Mouse (Mus musculus): ENCODE data around the gene Setd5. TPM values are rescaled to one million over a fixed set of nuclear protein-coding genes. Genes with fewer than 3 reads are reported as not detected.
A peak's percentile ranks its signal among the peaks of the same experiment; 100 is the strongest.

Gene Setd5
- polyA plus RNA-seq, 1 experiment from 2014 or later = 63.9 TPM

DNA sequence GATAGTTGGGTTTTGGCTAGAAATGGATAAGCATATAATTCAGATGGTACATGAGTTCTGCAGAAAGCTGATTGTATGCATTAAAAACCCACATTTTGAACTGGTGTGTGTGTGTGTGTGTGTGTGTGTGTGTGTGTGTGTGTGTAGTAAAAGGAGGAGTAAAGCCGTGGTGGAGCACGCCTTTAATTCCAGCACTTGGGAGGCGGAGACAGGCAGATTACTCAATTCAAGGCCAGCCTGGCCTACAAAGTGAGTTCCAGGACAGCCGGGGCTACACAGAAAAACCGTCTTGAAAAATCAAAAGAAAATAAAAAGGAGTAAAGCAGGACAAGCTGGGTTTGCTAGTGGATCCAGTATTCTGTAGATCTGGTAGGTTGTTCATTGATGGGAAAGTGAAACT lies 20.5 kb downstream of the Setd5 start:
- no peak overlapping the region for H3K9ac ChIP-seq
- H3K4me3 ChIP-seq (replicated peaks) = no peak overlapping the region
- no peak for ATAC-seq (ENCODE audit: low FRiP score)
- H3K4me1 ChIP-seq = peaks cover 3% of the 10 kb centered on the region
- no peak overlapping the region for H3K27ac ChIP-seq
- H3K36me3 ChIP-seq (replicated peaks) = no peaks in the 10 kb centered on the region
- no peak overlapping the region for H3K4me2 ChIP-seq
- no peaks in the 10 kb centered on the region for H3K27me3 ChIP-seq
- no peaks in the 10 kb centered on the region for H3K9me3 ChIP-seq
- 88% methylated on average over 5 of the region's 5 CpGs for WGBS

DNA sequence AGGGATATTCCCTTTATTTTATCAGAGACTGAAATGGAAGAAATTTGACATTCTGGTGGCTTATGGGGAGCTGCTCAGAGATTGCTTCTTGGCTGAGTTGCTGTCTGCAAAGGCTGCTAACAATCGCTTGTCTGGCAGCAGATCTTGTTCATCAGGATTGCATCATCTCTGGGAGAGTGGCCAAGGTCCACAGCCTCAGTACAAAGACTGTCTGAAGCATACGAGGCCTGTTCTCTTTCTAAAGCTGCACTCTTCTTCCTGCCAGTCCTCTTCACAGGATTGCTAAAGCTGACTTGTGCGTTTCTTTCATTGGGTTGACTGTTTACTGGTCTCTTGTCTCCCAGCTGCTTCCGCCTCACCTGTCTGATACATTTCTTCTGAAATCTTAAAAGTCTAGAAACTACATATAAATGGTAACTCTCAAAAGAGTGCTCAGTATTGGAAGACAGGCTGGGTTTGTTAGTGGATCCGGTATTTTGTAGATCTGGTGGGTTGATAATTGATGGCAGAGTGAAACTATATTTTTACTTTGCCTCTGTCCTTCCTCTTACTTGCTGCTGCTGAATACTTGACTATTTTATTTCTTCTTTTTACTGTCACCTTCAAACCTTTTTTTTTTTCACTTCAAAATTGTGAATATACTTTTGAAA lies 22.6 kb downstream of the Setd5 start:
- no peak overlapping the region for H3K9ac ChIP-seq
- H3K36me3 ChIP-seq (replicated peaks) = no peaks in the 10 kb centered on the region
- H3K27me3 ChIP-seq = no peaks in the 10 kb centered on the region
- no peaks in the 10 kb centered on the region for H3K9me3 ChIP-seq
- 0 out of 2 replicates have a peak overlapping the region, but pooled peaks have one; percentile 4 for H3K4me2 ChIP-seq
- WGBS = 29% methylated on average over 5 of the region's 5 CpGs
- H3K27ac ChIP-seq = peak overlapping the region; percentile 71
- H3K4me3 ChIP-seq (replicated peaks) = no peak overlapping the region
- ATAC-seq (ENCODE audit: low FRiP score) = peak; percentile 80; the same call in 1 of the 2 replicates
- H3K4me1 ChIP-seq = peaks cover 3% of the 10 kb centered on the region

DNA sequence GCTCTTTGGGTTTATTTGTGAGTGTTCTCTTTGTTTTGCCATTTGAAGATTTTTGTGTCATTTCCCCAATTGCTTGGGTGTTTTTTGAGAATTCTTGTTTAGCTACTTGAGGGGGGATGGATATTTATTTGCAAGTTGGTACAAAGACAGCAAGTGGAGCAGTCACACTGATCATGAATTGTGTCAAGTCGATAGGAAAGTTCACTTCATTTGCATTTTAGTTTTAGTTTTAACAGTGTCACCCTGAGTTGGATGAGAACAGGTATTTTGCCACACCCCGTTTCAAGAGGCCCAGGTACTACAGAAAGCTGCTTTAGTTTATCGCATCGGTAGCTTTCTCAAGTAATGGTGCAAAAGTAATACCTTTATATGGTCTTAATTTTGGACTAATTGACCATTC lies 25.4 kb downstream of the Setd5 start:
- WGBS = 90% methylated on average over 4 of the region's 4 CpGs
- no peaks in the 10 kb centered on the region for H3K9me3 ChIP-seq
- no peak for ATAC-seq (ENCODE audit: low FRiP score)
- peaks cover 9% of the 10 kb centered on the region; the same call in 1 of the 2 replicates for H3K36me3 ChIP-seq (replicated peaks)
- no peak overlapping the region for H3K9ac ChIP-seq
- H3K27ac ChIP-seq = no peak overlapping the region
- no peaks in the 10 kb centered on the region for H3K27me3 ChIP-seq
- H3K4me3 ChIP-seq (replicated peaks) = no peak overlapping the region
- H3K4me1 ChIP-seq = peaks cover 3% of the 10 kb centered on the region
- H3K4me2 ChIP-seq = no peak overlapping the region

DNA sequence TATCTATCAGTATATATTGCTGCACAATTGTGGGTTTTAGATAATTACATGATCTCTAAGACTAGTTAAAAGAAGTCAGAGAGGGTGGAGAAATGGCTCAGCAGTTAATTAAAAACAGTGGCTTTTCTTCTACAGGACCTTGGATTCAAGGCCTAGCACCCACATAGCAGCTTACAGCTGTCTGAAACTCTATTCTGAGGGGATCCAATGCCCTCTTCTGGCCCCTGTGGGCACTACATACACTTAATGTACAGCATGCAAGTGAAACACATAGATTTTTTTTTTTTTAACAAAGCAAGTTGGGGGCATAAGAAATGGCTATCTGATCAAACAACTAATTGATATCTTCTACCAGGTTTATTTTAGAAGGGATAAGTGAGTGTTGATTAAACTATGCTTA lies 26.6 kb downstream of the Setd5 start:
- Histone ChIP-seq H3K9me3 (no peaks in the 10 kb centered on the region), H3K27me3 (no peaks in the 10 kb centered on the region), H3K27ac (no peak overlapping the region), H3K4me3 (replicated peaks) (no peak overlapping the region), H3K36me3 (replicated peaks) (peaks cover 12% of the 10 kb centered on the region; the same call in 1 of the 2 replicates), H3K4me2 (no peak overlapping the region), H3K9ac (no peak overlapping the region), H3K4me1 (peaks cover 3% of the 10 kb centered on the region)
- ATAC-seq (ENCODE audit: low FRiP score) = peak; percentile 55; the same call in 1 of the 2 replicates

DNA sequence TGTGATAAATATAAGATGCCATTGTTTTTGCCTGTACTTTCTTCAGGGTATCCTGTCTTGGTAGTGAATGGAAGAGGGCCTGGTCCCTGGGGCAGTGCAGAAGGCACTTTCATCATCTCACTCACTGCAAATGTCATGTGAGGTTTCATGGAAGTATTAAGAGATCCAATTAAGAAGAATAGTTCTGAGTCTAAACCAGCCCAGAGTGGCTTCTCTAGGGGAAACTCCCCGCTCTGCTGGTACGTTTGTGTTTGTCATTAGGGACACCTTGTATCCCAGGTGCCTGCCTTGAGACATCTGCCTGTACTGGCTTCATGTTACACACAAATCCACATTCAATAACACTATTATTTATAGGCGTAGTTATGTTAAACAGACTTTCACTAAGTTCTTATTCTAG lies 32.2 kb downstream of the Setd5 start:
- H3K27ac ChIP-seq = no peak overlapping the region
- no peaks in the 10 kb centered on the region for H3K27me3 ChIP-seq
- 87% methylated on average over 3 of the region's 3 CpGs for WGBS
- H3K9me3 ChIP-seq = no peaks in the 10 kb centered on the region
- no peak overlapping the region for H3K9ac ChIP-seq
- no peak overlapping the region for H3K4me2 ChIP-seq
- no peak overlapping the region for H3K4me3 ChIP-seq (replicated peaks)
- no peaks in the 10 kb centered on the region for H3K4me1 ChIP-seq
- ATAC-seq (ENCODE audit: low FRiP score) = no peak
- peaks cover 54% of the 10 kb centered on the region for H3K36me3 ChIP-seq (replicated peaks)

DNA sequence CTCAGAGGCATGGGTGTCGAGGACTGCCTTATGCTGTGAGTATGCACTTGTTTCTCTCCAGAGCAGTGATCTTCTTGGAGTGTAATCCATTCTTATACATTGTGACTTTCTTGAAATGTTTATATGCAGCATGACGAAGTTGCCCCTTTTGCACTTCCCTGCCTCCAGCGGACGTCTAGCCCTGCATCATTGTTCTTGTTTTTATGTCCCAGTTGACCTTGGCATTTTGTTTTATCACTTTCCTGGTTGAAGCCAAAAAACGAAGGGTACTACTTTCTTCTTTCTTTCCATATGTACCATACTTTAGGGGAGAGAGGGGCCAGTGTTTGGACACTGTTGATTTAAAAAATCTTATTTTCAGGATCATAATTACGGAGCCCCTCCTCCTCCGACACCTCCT lies 32.8 kb downstream of the Setd5 start:
- Histone ChIP-seq H3K36me3 (replicated peaks) (peaks cover 60% of the 10 kb centered on the region), H3K4me3 (replicated peaks) (no peak overlapping the region), H3K9ac (no peak overlapping the region), H3K9me3 (no peaks in the 10 kb centered on the region), H3K4me1 (no peaks in the 10 kb centered on the region), H3K4me2 (no peak overlapping the region), H3K27ac (no peak overlapping the region), H3K27me3 (no peaks in the 10 kb centered on the region)
- ATAC-seq (ENCODE audit: low FRiP score) = no peak
- 87% methylated on average over 7 of the region's 7 CpGs for WGBS

DNA sequence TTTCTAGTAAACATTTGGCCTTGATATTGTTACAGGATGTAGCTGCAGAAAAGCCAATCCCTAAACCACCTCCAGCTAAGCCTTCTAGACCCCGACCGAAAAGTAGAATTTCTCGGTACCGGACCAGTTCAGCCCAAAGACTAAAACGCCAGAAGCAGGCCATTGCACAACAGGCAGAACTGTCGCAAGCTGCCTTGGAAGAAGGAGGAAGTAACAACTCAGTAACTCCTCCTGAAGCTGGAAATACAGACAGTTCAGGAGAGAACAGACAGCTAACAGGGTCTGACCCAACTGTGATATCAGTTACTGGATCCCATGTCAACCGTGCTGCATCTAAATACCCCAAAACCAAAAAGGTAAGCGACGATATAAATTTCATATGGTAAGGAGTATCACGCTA lies 43.6 kb downstream of the Setd5 start:
- H3K9ac ChIP-seq = no peak overlapping the region
- H3K4me1 ChIP-seq = no peaks in the 10 kb centered on the region
- no peaks in the 10 kb centered on the region for H3K27me3 ChIP-seq
- H3K36me3 ChIP-seq (replicated peaks) = peaks cover 71% of the 10 kb centered on the region
- no peaks in the 10 kb centered on the region for H3K9me3 ChIP-seq
- no peak for ATAC-seq (ENCODE audit: low FRiP score)
- H3K4me2 ChIP-seq = no peak overlapping the region
- H3K27ac ChIP-seq = no peak overlapping the region
- H3K4me3 ChIP-seq (replicated peaks) = no peak overlapping the region
- 94% methylated on average over 10 of the region's 10 CpGs for WGBS

DNA sequence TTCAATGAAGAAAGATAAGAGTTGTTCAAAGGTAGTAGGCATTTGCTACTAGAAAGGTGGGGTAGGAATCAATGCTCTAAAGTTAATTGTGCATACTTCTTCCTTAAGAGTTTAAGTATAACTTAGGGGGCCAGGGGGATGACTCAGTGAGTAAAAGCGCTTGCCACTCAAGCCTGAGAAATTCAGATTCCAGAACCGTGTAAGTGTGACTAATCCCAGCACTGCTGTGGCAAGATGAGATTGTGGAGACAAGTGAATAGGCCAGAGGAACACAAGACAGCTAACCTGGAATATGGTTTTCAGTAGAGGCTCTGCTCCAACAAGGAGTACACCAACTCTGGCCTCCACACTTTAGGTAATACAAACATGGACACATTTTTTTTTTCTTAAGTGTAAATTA lies 56.2 kb downstream of the Setd5 start:
- WGBS = 85% methylated on average over 2 of the region's 2 CpGs
- no peak overlapping the region for H3K4me2 ChIP-seq
- no peaks in the 10 kb centered on the region for H3K9me3 ChIP-seq
- H3K9ac ChIP-seq = no peak overlapping the region
- H3K4me1 ChIP-seq = no peaks in the 10 kb centered on the region
- H3K27ac ChIP-seq = no peak overlapping the region
- ATAC-seq (ENCODE audit: low FRiP score) = no peak
- peaks cover 54% of the 10 kb centered on the region for H3K36me3 ChIP-seq (replicated peaks)
- no peak overlapping the region for H3K4me3 ChIP-seq (replicated peaks)
- H3K27me3 ChIP-seq = no peaks in the 10 kb centered on the region

DNA sequence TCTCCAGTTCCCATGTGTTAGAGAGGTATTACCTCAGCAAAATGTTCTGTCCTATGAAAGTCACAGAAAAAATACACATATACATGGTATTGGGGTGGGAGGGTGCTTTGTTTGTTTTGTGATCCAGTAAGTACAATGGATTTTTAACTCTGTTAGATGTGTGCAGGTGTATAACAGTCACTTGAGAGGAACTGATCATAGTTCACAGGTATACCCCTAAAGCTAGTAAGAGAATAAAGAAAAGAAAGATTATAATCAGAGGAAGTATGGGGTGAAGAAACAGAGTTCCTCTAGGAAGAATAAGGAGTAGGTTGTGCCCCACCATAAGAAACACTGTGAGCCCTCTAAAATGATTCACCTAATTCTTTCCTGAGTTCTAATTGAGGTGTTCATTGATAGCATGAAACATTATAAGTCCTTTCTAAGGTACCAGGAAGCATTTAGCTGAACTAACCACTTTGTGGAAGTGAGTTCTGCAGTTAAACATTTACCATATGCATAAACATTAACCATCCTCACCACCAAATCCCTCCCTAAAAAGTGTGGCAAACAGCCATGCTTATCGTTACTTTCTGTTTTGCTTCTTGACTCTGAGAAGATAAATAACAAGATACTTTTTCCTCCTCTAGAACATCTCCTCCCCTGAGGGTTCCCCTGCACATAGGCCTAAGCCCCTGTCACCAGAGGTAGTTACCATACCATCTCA lies 64.4 kb downstream of the Setd5 start:
- H3K9ac ChIP-seq = no peak overlapping the region
- no peak overlapping the region for H3K27ac ChIP-seq
- no peak overlapping the region for H3K4me3 ChIP-seq (replicated peaks)
- WGBS = 94% methylated on average over 1 of the region's 1 CpGs
- H3K9me3 ChIP-seq = no peaks in the 10 kb centered on the region
- H3K36me3 ChIP-seq (replicated peaks) = peaks cover 68% of the 10 kb centered on the region
- H3K4me2 ChIP-seq = no peak overlapping the region
- no peak for ATAC-seq (ENCODE audit: low FRiP score)
- no peaks in the 10 kb centered on the region for H3K4me1 ChIP-seq
- no peaks in the 10 kb centered on the region for H3K27me3 ChIP-seq

DNA sequence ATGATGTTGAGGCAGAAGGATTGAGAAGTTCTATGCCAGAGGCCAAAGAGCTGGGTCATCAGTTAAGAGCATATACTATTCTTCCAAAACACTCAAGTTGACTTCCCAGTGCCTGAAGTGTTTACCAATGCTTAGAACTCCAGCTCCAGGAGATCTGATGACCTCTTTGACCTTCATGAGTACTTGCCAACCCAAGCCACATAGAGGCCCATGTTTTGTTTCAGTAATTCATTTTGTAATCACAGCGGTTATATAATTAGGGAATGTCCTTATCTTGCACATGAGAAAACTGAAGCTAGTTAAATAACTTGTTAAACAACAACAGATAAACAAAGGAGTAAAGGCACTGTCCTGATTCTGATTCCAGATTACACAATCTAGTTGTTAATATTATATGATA lies 67.6 kb downstream of the Setd5 start:
- no peak overlapping the region for H3K9ac ChIP-seq
- H3K9me3 ChIP-seq = no peaks in the 10 kb centered on the region
- H3K36me3 ChIP-seq (replicated peaks) = peaks cover 70% of the 10 kb centered on the region
- H3K27ac ChIP-seq = no peak overlapping the region
- H3K4me3 ChIP-seq (replicated peaks) = no peak overlapping the region
- H3K4me1 ChIP-seq = no peaks in the 10 kb centered on the region
- no peaks in the 10 kb centered on the region for H3K27me3 ChIP-seq
- no peak overlapping the region for H3K4me2 ChIP-seq
- WGBS = 96% methylated on average over 1 of the region's 1 CpGs
- no peak for ATAC-seq (ENCODE audit: low FRiP score)

DNA sequence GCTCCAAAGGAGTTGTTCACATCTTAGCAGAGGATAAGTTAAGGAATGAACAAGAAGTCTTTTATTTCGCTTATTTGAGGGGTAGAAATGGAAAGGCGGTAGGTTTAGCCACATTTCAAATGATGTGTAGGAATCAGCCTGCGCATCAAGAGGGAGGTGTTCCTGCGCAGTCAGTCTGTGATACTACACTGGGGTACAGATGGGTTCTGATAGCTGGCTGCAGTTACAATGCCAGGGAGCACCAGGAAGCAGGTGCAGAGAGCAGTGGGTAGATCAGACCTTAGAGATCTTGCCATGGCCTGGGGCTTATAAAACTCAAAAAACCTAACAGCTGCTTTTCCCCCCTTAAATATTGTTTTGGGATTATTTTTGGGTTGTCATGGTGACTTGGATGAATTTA lies 68.1 kb downstream of the Setd5 start:
- Histone ChIP-seq H3K4me1 (no peaks in the 10 kb centered on the region), H3K9ac (no peak overlapping the region), H3K36me3 (replicated peaks) (peaks cover 73% of the 10 kb centered on the region), H3K4me2 (no peak overlapping the region), H3K27me3 (no peaks in the 10 kb centered on the region), H3K4me3 (replicated peaks) (no peak overlapping the region), H3K27ac (no peak overlapping the region), H3K9me3 (no peaks in the 10 kb centered on the region)
- WGBS = 97% methylated on average over 4 of the region's 4 CpGs
- no peak for ATAC-seq (ENCODE audit: low FRiP score)

DNA sequence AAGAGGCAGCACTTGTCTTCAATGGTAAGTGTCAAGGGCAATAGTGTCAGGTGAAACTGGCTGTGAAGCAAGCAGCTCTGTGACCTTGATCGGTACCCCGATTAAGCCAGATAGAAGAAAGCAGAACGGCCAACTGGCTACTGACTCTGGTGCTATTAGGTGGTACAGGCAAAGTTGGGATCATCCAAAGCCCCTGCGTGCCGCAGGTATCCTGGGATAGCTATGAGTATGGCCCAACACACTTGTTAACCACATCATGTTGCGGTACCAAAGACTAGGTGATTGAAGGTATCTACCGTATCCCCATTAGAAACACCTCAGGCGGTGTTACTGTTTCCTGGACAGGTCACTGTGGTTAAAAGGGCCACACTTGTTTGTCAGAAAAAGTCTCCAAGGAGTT lies 76.9 kb downstream of the Setd5 start:
- WGBS = 99% methylated on average over 8 of the region's 8 CpGs
- no peaks in the 10 kb centered on the region for H3K4me1 ChIP-seq
- no peak overlapping the region for H3K9ac ChIP-seq
- no peak overlapping the region for H3K27ac ChIP-seq
- H3K36me3 ChIP-seq (replicated peaks) = peaks cover 80% of the 10 kb centered on the region
- H3K27me3 ChIP-seq = no peaks in the 10 kb centered on the region
- H3K4me2 ChIP-seq = no peak overlapping the region
- H3K9me3 ChIP-seq = no peaks in the 10 kb centered on the region
- ATAC-seq (ENCODE audit: low FRiP score) = no peak
- H3K4me3 ChIP-seq (replicated peaks) = no peak overlapping the region

DNA sequence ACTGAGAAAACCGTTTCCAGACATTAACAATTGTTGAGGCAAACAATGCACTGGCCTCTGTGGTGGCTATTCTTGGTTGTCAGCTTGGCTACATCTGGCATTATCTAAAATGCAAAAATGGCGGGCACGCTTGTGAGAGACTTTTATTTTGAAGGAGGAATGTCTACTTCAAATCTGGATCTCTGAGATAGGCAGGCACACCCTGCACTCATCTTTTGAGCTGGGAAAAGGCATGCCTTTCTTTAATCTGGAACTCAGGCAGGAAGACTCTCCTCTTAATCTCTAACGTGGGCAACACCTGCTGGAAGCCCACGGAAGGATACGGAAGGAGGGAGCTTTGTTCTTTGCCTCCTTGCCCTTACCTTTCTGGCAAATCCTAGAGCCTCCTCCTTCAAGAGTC lies 77.7 kb downstream of the Setd5 start:
- WGBS = 85% methylated on average over 6 of the region's 6 CpGs
- Histone ChIP-seq H3K36me3 (replicated peaks) (peaks cover 78% of the 10 kb centered on the region), H3K27ac (0 out of 2 replicates have a peak overlapping the region, but pooled peaks have one; percentile 25), H3K27me3 (no peaks in the 10 kb centered on the region), H3K4me3 (replicated peaks) (no peak overlapping the region), H3K4me1 (no peaks in the 10 kb centered on the region), H3K4me2 (no peak overlapping the region), H3K9me3 (no peaks in the 10 kb centered on the region), H3K9ac (no peak overlapping the region)
- no peak for ATAC-seq (ENCODE audit: low FRiP score)

All from forebrain, embryonic 12.5 days (tissue).